Mouse (Mus musculus): ENCODE measurements around the gene Elmod2.

DNA sequence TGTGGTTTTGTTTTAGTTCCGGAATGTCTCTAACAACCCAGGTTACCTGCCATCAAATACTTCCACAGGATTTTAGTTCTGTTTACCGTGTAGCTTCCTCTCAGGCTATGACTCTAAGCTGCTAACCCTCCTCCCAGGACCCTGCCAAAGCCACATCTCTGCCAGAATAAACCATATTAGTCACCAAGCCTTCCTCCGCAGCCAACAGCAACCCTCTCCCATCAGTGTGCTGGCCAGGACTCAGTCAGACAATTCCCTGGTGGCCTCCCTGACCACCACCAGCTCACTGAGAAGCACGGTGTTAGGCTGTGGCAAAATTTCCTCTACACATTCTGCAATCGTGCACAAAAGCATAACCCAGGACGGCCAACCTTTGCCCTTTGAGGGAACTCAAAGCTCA is 53.9 kb downstream of the Elmod2 start:
- TF ChIP-seq CTCF (conservative IDR thresholded peaks at IDR 0.05; ENCODE audit: insufficient read depth, insufficient read length, low read depth, low read length) (no peak), POLR2A (IDR thresholded peaks at IDR 0.05; ENCODE audit: low read depth, low read length) (no peak)

Data from kidney, adult 2 months (tissue).